Mouse (Mus musculus) embryonic facial prominence, embryonic 12.5 days (tissue): ENCODE measurements around the gene Gm10392. TPM values are rescaled to one million over a fixed set of nuclear protein-coding genes. Genes with fewer than 3 reads are reported as not detected.
A peak's percentile ranks its signal among the peaks of the same experiment; 100 is the strongest.

Source experiments
- ATAC-seq: fragments of 200-750 bp; cut with Nextera tagmentation; 2 replicates; pipeline ENCODE4 v1.8.0; 2017; ENCODE audit not compliant: insufficient number of reproducible peaks, insufficient read depth, low FRiP score, low TSS enrichment
- H3K27ac ChIP-seq: fragments of 300-500 bp; sonication (generic); 2 replicates; pipeline ENCODE4 v1.5.1; 2016; ENCODE audit warnings: mild to moderate bottlenecking
- H3K27me3 ChIP-seq: fragments of 300-500 bp; sonication (generic); 2 replicates; pipeline ENCODE4 v1.6.1; 2016; ENCODE audit warnings: mild to moderate bottlenecking, moderate library complexity
- H3K36me3 ChIP-seq: fragments of 300-500 bp; sonication (generic); 2 replicates; pipeline ENCODE4 v1.6.1; 2016; ENCODE audit warnings: mild to moderate bottlenecking
- H3K4me1 ChIP-seq: fragments of 300-500 bp; sonication (generic); 2 replicates; pipeline ENCODE4 v1.6.1; 2016
- H3K4me2 ChIP-seq: fragments of 300-500 bp; sonication (generic); replicated peaks from 2 replicates; pipeline ENCODE4 v1.6.1; 2016; ENCODE audit warnings: mild to moderate bottlenecking, moderate library complexity
- H3K4me3 ChIP-seq: fragments of 300-500 bp; sonication (generic); 2 replicates; pipeline ENCODE4 v1.5.1; 2016; ENCODE audit warnings: mild to moderate bottlenecking
- H3K9ac ChIP-seq: fragments of 300-500 bp; sonication (generic); 2 replicates; pipeline ENCODE4 v1.6.1; 2016; ENCODE audit warnings: mild to moderate bottlenecking, moderate library complexity
- H3K9me3 ChIP-seq: fragments of 300-500 bp; sonication (generic); 2 replicates; pipeline ENCODE4 v1.6.1; 2016; ENCODE audit warnings: mild to moderate bottlenecking, moderate library complexity
- WGBS: fragments of 180-500 bp; shearing (Covaris S2); methylation state at CpG from one replicate; pipeline ENCODE4 v1.1.7; 2016; 5-methylcytosine and 5-hydroxymethylcytosine counted together
- polyA plus RNA-seq: library from polyadenylated mRNA; unstranded; fragments of >200 nt; fragmentation: Nextera tagmentation; extraction: Ambion mirVana; gene quantifications from 2 replicates; pipeline ENCODE4 v1.2.1, GENCODE M21; 2016

Gm10392 gene
- polyA plus RNA-seq, 1 experiment from 2014 or later: not detected

DNA sequence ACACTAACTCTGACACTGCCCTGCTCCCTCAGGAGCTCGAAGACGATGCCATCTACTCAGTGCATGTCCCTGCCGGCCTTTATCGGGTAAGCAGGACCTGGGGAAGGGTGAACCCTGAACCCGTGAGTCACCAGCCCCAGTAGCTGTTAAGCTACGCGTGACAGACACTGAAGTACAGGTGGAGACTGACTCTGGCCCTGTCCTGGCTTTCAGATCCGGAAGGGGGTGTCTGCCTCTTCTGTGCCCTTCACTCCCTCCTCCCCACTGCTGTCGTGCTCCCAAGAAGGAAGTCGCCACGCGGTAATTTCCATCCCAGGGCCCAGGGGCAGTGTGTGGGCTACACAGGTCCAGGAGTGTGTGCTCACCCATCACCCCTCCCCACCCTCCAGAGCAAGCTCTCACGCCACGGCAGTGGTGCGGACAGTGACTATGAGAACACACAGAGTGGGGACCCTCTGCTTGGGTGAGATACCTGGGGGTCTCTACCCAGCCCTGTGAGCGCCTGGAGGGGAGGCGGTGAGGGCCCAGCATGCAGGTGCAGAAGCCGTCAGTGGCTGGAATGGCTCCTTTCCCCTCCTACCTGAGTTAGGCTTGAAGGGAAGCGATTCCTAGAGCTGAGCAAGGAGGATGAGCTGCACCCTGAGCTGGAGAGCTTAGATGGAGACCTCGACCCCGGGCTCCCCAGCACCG, 13.6 kb downstream of the Gm10392 start:
- H3K4me2 ChIP-seq: no peak overlapping the region
- H3K4me1 ChIP-seq: peaks cover 15% of the 10 kb centered on the region
- H3K9me3 ChIP-seq: no peaks in the 10 kb centered on the region
- peaks cover 63% of the 10 kb centered on the region for H3K36me3 ChIP-seq
- H3K27me3 ChIP-seq: no peaks in the 10 kb centered on the region
- no peak for ATAC-seq
- no peak overlapping the region for H3K27ac ChIP-seq
- H3K9ac ChIP-seq: no peak overlapping the region
- 90% methylated on average over 22 of the region's 22 CpGs for WGBS
- H3K4me3 ChIP-seq: no peak overlapping the region

DNA sequence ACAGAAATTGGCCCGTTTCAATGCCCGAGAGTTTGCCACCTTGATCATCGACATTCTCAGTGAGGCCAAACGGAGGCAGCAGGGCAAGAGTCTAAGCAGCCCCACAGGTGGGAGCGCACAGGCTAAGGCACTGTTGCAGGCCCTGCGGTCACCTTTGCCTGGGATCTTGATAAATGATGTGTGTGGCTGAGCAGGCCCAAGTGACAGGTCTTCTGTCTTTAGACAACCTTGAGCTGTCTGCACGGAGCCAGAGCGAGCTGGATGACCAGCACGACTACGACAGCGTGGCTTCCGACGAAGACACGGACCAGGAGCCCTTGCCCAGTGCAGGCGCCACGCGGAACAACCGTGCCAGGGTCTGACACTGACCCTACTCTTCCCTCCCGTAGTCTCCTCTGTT, 14.6 kb downstream of the Gm10392 start:
- H3K36me3 ChIP-seq: peaks cover 73% of the 10 kb centered on the region
- H3K9ac ChIP-seq: no peak overlapping the region
- no peaks in the 10 kb centered on the region for H3K27me3 ChIP-seq
- H3K9me3 ChIP-seq: no peaks in the 10 kb centered on the region
- ATAC-seq: no peak
- H3K27ac ChIP-seq: no peak overlapping the region
- peaks cover 18% of the 10 kb centered on the region for H3K4me1 ChIP-seq
- 94% methylated on average over 19 of the region's 19 CpGs for WGBS
- H3K4me3 ChIP-seq: no peak overlapping the region
- no peak overlapping the region for H3K4me2 ChIP-seq

DNA sequence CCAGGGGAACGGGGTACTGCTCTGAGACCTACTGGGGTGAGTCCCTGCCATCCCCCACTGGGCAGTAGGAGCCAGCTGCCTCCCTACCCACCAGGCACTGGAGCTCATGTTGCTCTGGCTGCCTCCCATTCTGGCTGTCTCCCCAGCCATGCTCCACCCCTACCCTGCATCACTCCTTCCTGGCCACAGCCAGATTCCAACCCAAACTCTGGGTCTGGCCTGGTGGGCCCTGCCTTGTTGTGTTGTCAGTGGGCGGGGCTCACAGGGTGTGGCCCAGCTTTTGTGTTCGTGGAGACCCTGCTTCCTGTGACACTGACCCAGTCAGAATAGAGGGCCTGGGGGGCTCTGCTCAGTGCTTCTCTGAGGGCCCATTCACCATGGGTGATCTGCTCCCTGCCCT, 15.5 kb downstream of the Gm10392 start:
- Histone ChIP-seq H3K4me2 (no peak overlapping the region), H3K27me3 (no peaks in the 10 kb centered on the region), H3K4me1 (peaks cover 11% of the 10 kb centered on the region), H3K36me3 (peaks cover 80% of the 10 kb centered on the region), H3K27ac (no peak overlapping the region), H3K9ac (no peak overlapping the region), H3K9me3 (no peaks in the 10 kb centered on the region), H3K4me3 (no peak overlapping the region)
- 57% methylated on average over 3 of the region's 3 CpGs for WGBS
- ATAC-seq: no peak

DNA sequence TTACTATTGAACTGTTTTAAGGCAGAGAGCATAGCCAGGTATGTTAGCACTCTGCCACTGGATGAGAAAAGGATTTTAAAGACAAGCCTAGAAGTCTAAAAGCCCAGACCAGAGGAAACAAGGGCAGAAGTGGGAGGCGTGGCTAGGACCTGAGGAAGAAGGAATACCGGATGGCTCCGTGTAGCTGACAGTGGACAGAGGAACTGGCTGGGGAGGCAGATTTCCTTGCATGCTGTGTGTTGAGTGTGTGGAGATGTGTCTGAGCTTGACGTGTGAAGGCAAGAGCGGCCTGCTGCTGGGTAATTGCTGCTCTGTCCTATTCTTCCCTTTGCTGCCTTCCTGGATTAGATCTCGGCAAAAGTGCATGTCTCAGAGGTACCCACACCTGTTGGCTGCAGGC, 16.5 kb downstream of the Gm10392 start:
- Histone ChIP-seq H3K4me1 (peaks cover 15% of the 10 kb centered on the region), H3K4me3 (no peak overlapping the region), H3K4me2 (no peak overlapping the region), H3K9me3 (no peaks in the 10 kb centered on the region), H3K27me3 (no peaks in the 10 kb centered on the region), H3K9ac (no peak overlapping the region), H3K36me3 (peaks cover 79% of the 10 kb centered on the region), H3K27ac (no peak overlapping the region)
- no peak for ATAC-seq
- 81% methylated on average over 6 of the region's 6 CpGs for WGBS

DNA sequence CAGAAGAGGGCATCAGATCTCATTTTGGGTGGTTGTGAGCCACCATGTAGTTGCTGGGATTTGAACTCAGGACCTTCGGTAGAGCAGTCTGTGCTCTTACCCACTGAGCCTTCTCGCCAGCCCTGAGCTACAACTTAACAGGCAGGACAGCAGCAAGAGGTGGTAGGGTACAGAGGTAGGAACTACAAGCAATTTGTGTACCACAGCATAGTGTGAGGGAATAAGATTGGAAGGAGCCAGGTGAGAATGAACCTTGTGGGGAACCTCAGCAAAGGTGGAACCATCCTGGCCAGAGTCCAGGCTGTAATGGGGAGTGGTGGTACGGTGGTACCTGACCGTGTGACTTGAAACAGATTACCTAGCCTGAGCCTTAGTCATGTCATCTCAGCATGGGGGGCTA, 17.0 kb downstream of the Gm10392 start:
- Histone ChIP-seq H3K4me3 (no peak overlapping the region), H3K27ac (no peak overlapping the region), H3K4me1 (peaks cover 20% of the 10 kb centered on the region), H3K27me3 (no peaks in the 10 kb centered on the region), H3K9me3 (no peaks in the 10 kb centered on the region), H3K4me2 (no peak overlapping the region), H3K9ac (no peak overlapping the region), H3K36me3 (peaks cover 74% of the 10 kb centered on the region)
- WGBS: 91% methylated on average over 4 of the region's 4 CpGs
- no peak for ATAC-seq

DNA sequence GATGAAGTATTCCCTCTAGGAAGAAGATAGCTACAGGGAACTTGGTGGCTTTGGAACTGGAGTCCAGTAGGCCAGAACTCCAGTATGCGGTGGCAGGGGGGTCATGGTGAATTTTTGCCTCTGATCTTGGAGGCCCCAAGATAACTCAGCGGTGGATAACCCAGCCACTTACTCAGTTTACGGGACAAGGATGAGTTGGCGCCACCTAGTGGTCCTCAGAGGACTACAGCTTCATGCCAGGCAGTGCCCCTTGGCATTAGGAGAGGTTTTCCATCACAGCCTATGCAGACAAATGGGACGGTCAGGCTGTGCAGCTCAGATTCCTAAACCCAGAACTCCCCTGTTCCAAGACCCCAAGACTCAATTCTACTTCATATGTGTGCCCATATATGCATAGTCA, 17.6 kb downstream of the Gm10392 start:
- H3K4me3 ChIP-seq: no peak overlapping the region
- H3K27me3 ChIP-seq: no peaks in the 10 kb centered on the region
- no peak overlapping the region for H3K4me2 ChIP-seq
- ATAC-seq: no peak
- H3K4me1 ChIP-seq: peaks cover 22% of the 10 kb centered on the region
- H3K9ac ChIP-seq: no peak overlapping the region
- H3K9me3 ChIP-seq: no peaks in the 10 kb centered on the region
- no peak overlapping the region for H3K27ac ChIP-seq
- 23% methylated on average over 5 of the region's 5 CpGs for WGBS
- H3K36me3 ChIP-seq: peaks cover 68% of the 10 kb centered on the region

DNA sequence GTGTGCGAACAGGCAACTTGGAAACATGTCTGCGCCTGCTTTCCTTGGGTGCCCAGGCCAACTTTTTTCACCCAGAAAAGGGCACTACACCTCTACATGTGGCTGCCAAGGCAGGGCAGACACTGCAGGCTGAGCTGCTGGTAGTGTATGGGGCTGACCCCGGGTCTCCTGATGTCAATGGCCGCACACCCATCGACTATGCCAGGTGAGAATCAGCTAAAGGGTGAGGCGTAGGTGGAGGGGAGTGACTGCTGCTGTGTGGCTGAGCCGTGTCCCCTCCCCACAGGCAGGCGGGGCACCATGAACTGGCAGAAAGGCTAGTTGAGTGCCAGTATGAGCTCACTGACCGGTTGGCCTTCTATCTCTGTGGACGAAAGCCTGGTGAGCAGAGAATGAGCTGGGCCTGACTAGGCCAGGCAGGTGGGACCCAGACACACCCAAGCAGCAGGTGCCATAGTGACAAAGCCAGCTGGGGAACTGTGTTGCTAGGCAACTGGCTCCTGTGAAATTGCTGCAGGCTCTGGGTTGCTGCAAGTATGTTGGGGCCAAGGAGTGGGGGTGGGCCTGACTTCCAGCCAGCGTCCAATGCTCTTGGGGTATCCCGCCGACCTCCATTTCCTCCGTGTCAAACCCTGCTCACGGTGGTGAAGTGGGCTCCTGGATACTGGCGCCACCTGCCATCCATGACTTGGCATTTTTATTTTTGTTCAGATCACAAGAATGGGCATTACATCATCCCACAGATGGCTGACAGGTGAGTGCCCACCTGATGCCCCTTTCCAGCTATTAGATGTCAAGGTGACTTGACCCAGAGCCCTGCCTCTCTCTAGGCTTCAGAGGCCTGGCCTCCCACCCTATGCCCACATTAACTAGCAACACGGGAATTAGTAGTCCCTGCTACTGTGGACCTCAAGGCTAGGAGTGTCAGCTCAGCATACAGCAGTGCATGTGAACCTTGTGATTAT, 18.4 kb downstream of the Gm10392 start:
- Histone ChIP-seq H3K36me3 (peaks cover 61% of the 10 kb centered on the region), H3K9me3 (no peaks in the 10 kb centered on the region), H3K27me3 (no peaks in the 10 kb centered on the region), H3K27ac (no peak overlapping the region), H3K9ac (no peak overlapping the region), H3K4me1 (peaks cover 26% of the 10 kb centered on the region), H3K4me2 (no peak overlapping the region), H3K4me3 (no peak overlapping the region)
- 81% methylated on average over 17 of the region's 17 CpGs for WGBS
- no peak for ATAC-seq

DNA sequence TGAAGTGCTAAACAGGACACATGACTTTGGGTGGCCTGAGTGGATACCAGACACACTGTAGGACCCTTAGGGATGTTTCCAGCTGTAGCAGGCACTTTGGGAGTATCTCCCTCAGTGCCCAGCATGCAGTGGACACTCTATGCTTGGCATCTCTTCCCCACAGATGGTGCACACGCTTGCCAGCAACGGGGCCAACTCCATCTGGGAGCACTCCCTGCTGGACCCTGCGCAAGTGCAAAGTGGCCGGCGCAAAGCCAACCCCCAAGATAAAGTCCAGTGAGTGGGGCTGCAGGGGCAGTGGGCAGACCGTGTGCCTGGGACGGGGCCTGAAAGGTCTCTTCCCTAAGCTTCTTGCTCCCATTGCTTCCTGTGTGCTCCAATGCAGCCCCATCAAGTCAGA, 19.6 kb downstream of the Gm10392 start:
- Histone ChIP-seq H3K27ac (no peak overlapping the region), H3K9me3 (no peaks in the 10 kb centered on the region), H3K27me3 (no peaks in the 10 kb centered on the region), H3K4me3 (no peak overlapping the region), H3K9ac (no peak overlapping the region), H3K36me3 (peaks cover 48% of the 10 kb centered on the region), H3K4me1 (peaks cover 38% of the 10 kb centered on the region), H3K4me2 (no peak overlapping the region)
- no peak for ATAC-seq
- 90% methylated on average over 7 of the region's 7 CpGs for WGBS

DNA sequence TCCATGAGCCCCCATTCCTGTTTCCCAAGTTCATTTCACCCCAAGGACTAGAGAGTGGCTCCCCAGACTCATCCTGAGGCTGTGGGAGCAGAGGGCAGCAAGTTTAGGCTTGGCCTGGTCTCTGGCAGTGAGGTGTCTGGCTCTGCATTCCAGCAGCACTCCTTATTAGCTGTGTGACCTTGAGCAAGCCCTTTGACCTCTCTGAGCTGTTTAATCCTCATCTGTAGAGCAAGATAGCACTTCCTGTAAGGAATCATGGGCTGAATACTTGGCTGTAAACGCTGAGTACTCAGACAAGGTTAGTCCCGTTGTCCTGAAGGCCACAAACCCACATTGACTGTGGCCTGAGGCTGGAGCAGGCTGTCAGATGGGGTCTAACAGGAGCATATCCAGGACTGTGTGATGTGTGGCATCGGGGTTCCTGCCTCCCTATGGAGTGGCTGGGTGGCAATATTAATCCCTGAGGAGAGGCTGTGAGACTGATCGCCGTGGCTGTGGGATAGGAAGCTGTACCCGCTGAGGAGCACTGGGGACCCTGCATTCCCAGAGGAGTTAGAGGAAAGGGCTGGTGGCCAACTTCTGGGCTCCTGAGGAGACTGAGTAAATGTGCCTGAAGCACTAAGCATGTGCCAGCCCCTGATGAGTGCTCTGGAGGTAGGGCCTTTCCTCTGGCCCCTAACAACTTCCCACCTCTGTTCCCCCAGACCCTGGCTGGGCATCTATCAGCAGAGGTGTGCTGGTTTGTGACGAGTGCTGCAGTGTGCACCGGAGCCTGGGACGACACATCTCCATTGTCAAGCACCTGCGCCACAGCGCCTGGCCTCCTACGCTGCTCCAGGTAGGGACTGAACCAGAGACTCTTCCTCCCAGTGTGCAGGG, 20.5 kb downstream of the Gm10392 start:
- peaks cover 39% of the 10 kb centered on the region for H3K36me3 ChIP-seq
- H3K4me1 ChIP-seq: peaks cover 43% of the 10 kb centered on the region
- no peak overlapping the region for H3K9ac ChIP-seq
- no peaks in the 10 kb centered on the region for H3K9me3 ChIP-seq
- 60% methylated on average over 12 of the region's 12 CpGs for WGBS
- peak overlapping the region; percentile 63; the same call in 1 of the 2 replicates for H3K27ac ChIP-seq
- H3K27me3 ChIP-seq: no peaks in the 10 kb centered on the region
- peak overlapping the region; percentile 13; the same call in 1 of the 2 replicates for H3K4me2 ChIP-seq
- no peak for ATAC-seq
- H3K4me3 ChIP-seq: no peak overlapping the region

DNA sequence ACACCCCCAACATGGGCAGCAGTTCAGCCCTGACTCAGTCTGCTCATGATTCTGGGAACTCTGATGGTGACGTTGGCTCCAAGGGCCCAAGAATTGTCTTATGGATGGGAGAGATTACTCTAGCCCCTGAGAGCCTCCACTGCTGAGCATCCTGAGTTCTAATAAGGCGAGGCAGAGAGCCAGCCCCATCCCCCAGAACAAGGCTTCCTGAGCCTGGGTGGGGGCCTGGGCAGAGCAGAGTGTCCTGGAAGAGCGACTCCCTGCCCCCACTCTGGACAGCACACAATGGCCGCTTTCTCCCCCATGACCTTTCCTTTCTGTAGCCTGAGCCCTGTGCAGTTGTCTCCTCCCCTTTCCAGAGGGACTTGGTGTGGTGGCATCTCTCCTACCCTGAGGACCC, 21.1 kb downstream of the Gm10392 start:
- Histone ChIP-seq H3K4me2 (peak overlapping the region; percentile 13; the same call in 1 of the 2 replicates), H3K4me1 (peaks cover 43% of the 10 kb centered on the region), H3K36me3 (peaks cover 33% of the 10 kb centered on the region), H3K27me3 (no peaks in the 10 kb centered on the region), H3K4me3 (no peak overlapping the region), H3K27ac (peak overlapping the region; percentile 63), H3K9me3 (no peaks in the 10 kb centered on the region), H3K9ac (no peak overlapping the region)
- no peak for ATAC-seq
- WGBS: 33% methylated on average over 4 of the region's 4 CpGs

DNA sequence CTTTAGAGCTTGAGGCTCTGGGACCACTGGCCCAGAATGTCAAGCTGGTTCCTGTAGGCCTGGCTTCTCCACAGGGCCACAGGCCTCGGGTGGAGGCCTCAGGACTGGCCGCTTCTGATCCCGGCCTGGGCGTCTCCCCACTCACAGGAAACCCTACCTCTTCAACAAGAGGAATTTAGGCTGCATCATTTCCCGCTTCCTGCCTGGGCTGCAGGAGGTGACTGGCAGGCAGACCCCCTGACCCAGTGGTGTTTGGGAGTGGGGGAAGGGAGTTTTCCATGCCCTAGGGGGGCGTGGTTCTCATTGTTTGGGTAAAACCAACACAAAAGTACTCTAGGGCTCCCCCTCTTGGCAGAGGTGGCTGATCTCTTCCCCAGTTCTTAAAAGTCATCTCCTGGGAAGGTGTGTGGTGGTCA, 21.6 kb downstream of the Gm10392 start:
- no peak for ATAC-seq
- H3K4me3 ChIP-seq: no peak overlapping the region
- WGBS: 13% methylated on average over 6 of the region's 6 CpGs

More for the DNA sequence above, 21.6 kb downstream of the Gm10392 start:
- H3K27ac ChIP-seq: peak overlapping the region; percentile 63
- peaks cover 28% of the 10 kb centered on the region for H3K36me3 ChIP-seq
- H3K4me1 ChIP-seq: peaks cover 43% of the 10 kb centered on the region
- 0 out of 2 replicates have a peak overlapping the region, but pooled peaks have one; percentile 13 for H3K4me2 ChIP-seq
- no peaks in the 10 kb centered on the region for H3K9me3 ChIP-seq
- no peaks in the 10 kb centered on the region for H3K27me3 ChIP-seq
- no peak overlapping the region for H3K9ac ChIP-seq
